Mouse (Mus musculus) midbrain, postnatal 0 days (tissue): ENCODE data around the gene Cyp2j9. TPM values are rescaled to one million over a fixed set of nuclear protein-coding genes. Genes with fewer than 3 reads are reported as not detected.

Source experiments
- ATAC-seq: fragments of 200-750 bp; cut with Nextera tagmentation; 2 replicates; pipeline ENCODE4 v1.8.0; 2017; ENCODE audit warnings: moderate number of reproducible peaks, mild to moderate bottlenecking, moderate TSS enrichment, moderate library complexity; ENCODE audit not compliant: low FRiP score
- DNase-seq: peaks from one replicate; pipeline ENCODE4 v3.0.0-alpha.2; 2015; ENCODE audit warnings: low spot score
- H3K27ac ChIP-seq: fragments of 300-500 bp; sonication (generic); 2 replicates; pipeline ENCODE4 v1.5.1; 2014; ENCODE audit warnings: low read depth, mild to moderate bottlenecking, low read length, mixed read lengths
- H3K27me3 ChIP-seq: fragments of 300-500 bp; sonication (generic); 2 replicates; pipeline ENCODE4 v1.6.1; 2014; ENCODE audit warnings: low read length, control low read depth, mixed read lengths; ENCODE audit not compliant: insufficient read depth
- H3K36me3 ChIP-seq: fragments of 300-500 bp; sonication (generic); 2 replicates; pipeline ENCODE4 v1.6.1; 2014; ENCODE audit warnings: low read length, control low read depth, mixed read lengths; ENCODE audit not compliant: insufficient read depth
- H3K4me1 ChIP-seq: fragments of 300-500 bp; sonication (generic); 2 replicates; pipeline ENCODE4 v1.6.1; 2014; ENCODE audit warnings: mild to moderate bottlenecking, control low read depth, antibody characterized with exemption, low read length, mixed read lengths; ENCODE audit not compliant: insufficient read depth
- H3K4me2 ChIP-seq: fragments of 300-500 bp; sonication (generic); 2 replicates; pipeline ENCODE4 v1.6.1; 2014; ENCODE audit warnings: low read depth, mild to moderate bottlenecking, low read length, mixed read lengths; ENCODE audit not compliant: poor library complexity, severe bottlenecking
- H3K4me3 ChIP-seq: fragments of 300-500 bp; sonication (generic); 2 replicates; pipeline ENCODE4 v1.5.1; 2014; ENCODE audit warnings: low read depth, mild to moderate bottlenecking, low read length, moderate library complexity
- H3K9ac ChIP-seq: fragments of 300-500 bp; sonication (generic); replicated peaks from 2 replicates; pipeline ENCODE4 v1.6.1; 2014; ENCODE audit warnings: mild to moderate bottlenecking, low read length, moderate library complexity, mixed read lengths; ENCODE audit not compliant: poor library complexity, severe bottlenecking
- H3K9me3 ChIP-seq: fragments of 300-500 bp; sonication (generic); 2 replicates; pipeline ENCODE4 v1.6.1; 2016; ENCODE audit warnings: low read length, control low read depth
- CTCF ChIP-seq: IDR thresholded peaks from 2 replicates; pipeline ENCODE4 v1.5.1; 2016; ENCODE audit warnings: antibody characterized with exemption, mild to moderate bottlenecking
- WGBS: fragments of 180-500 bp; shearing (Covaris S2); extraction: QIAGEN DNeasy Blood & Tissue Kit; methylation state at CpG from one replicate; pipeline ENCODE4 v1.1.7; 2014; 5-methylcytosine and 5-hydroxymethylcytosine counted together
- polyA plus RNA-seq: library from polyadenylated mRNA; unstranded; fragments of >200 nt; fragmentation: Nextera tagmentation; extraction: Ambion mirVana; gene quantifications from 2 replicates; pipeline ENCODE4 v1.2.1, GENCODE M21; 2015
- total RNA-seq: library from RNA; depleted of rRNA; stranded (reverse); fragments of >200 nt; gene quantifications from 2 replicates; pipeline ENCODE4 v1.2.3, GENCODE M21; 2014

Cyp2j9 gene
- total and polyA plus RNA-seq, 2 experiments from 2014 or later, result 12.8 to 21.4 TPM

- no peak for DNase-seq
- Histone ChIP-seq H3K4me1 (no peaks in the 10 kb centered on the region), H3K27me3 (no peaks in the 10 kb centered on the region), H3K36me3 (no peaks in the 10 kb centered on the region), H3K9ac (no peak overlapping the region), H3K9me3 (no peaks in the 10 kb centered on the region), H3K4me2 (no peak overlapping the region), H3K27ac (no peak overlapping the region), H3K4me3 (no peak overlapping the region)
- no peak for TF ChIP-seq CTCF
- WGBS, result 79% methylated on average over 3 of the region's 3 CpGs
- ATAC-seq, result no peak
Observed at GRCm38 (mm10) chr4:96569442-96569841, 21.9 kb downstream of the Cyp2j9 start.

DNA sequence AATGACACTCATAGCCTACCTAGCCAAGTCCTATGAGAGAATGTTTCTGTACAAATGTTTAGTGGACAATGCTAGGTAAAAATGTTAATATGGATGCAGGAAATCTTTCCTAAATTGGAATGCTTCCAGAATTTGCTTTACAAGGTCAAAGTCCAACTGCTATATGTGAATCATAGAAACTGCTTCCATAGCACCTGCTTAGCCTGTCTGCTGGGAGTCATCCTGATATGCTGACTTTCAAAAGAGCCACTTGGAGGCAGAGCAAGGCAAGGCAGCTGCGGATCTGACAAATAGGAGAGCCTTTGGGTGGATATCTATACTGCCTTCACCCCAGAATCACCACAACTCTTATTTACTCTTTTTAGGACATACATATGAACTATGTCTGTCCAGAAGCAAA is 23.4 kb downstream of the Cyp2j9 start:
- ATAC-seq (no peak), DNase-seq (no peak)
- H3K27me3 ChIP-seq, result no peaks in the 10 kb centered on the region
- H3K4me2 ChIP-seq, result no peak overlapping the region
- 81% methylated on average over 1 of the region's 1 CpGs for WGBS
- H3K4me3 ChIP-seq, result no peak overlapping the region
- no peaks in the 10 kb centered on the region for H3K4me1 ChIP-seq
- no peak overlapping the region for H3K27ac ChIP-seq
- no peaks in the 10 kb centered on the region for H3K36me3 ChIP-seq
- no peaks in the 10 kb centered on the region for H3K9me3 ChIP-seq
- no peak for TF ChIP-seq CTCF
- H3K9ac ChIP-seq, result no peak overlapping the region

- no peak for TF ChIP-seq CTCF
- ATAC-seq, result no peak
Observed at GRCm38 (mm10) chr4:96565808-96566207, 25.6 kb downstream of the Cyp2j9 start.

GRCm38 (mm10) chr4:96560464-96560863 is 30.9 kb downstream of the Cyp2j9 start:
- Histone ChIP-seq H3K36me3 (no peaks in the 10 kb centered on the region), H3K4me2 (no peak overlapping the region), H3K27ac (no peak overlapping the region), H3K4me1 (no peaks in the 10 kb centered on the region), H3K9ac (no peak overlapping the region), H3K9me3 (no peaks in the 10 kb centered on the region), H3K4me3 (no peak overlapping the region), H3K27me3 (no peaks in the 10 kb centered on the region)
- 98% methylated on average over 1 of the region's 1 CpGs for WGBS
- no peak for DNase-seq
- TF ChIP-seq CTCF, result no peak
- ATAC-seq, result no peak

More at GRCm38 (mm10) chr4:96565808-96566207, 25.6 kb downstream of the Cyp2j9 start:
- no peak overlapping the region for H3K27ac ChIP-seq
- no peaks in the 10 kb centered on the region for H3K4me1 ChIP-seq
- no peak overlapping the region for H3K4me3 ChIP-seq
- DNase-seq, result no peak
- no peak overlapping the region for H3K4me2 ChIP-seq
- H3K9me3 ChIP-seq, result no peaks in the 10 kb centered on the region
- H3K9ac ChIP-seq, result no peak overlapping the region
- H3K36me3 ChIP-seq, result no peaks in the 10 kb centered on the region
- no peaks in the 10 kb centered on the region for H3K27me3 ChIP-seq

DNA sequence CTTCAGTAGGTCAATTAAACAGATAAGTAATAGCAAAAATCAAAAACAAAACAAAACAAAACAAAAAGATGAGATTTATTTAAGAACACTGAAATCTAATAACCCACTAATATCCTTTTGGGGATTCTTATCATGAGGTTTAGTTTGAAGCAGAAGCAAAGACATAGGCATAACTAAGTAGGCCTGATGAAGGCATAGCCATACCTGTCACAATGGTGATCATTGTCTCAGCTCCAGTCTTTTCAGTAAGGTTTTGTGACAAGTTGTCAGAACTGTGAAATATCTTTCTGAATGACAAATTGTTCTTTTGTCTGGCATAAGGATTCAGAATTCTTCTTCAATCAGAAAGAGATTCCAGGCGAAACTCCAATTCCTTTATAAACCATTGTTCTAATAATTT is 31.6 kb downstream of the Cyp2j9 start:
- Histone ChIP-seq H3K4me2 (no peak overlapping the region), H3K9me3 (no peaks in the 10 kb centered on the region), H3K9ac (no peak overlapping the region), H3K4me3 (no peak overlapping the region), H3K4me1 (no peaks in the 10 kb centered on the region), H3K36me3 (no peaks in the 10 kb centered on the region), H3K27ac (no peak overlapping the region), H3K27me3 (no peaks in the 10 kb centered on the region)
- 72% methylated on average over 1 of the region's 1 CpGs for WGBS
- no peak for ATAC-seq
- no peak for DNase-seq
- TF ChIP-seq CTCF, result no peak

DNA sequence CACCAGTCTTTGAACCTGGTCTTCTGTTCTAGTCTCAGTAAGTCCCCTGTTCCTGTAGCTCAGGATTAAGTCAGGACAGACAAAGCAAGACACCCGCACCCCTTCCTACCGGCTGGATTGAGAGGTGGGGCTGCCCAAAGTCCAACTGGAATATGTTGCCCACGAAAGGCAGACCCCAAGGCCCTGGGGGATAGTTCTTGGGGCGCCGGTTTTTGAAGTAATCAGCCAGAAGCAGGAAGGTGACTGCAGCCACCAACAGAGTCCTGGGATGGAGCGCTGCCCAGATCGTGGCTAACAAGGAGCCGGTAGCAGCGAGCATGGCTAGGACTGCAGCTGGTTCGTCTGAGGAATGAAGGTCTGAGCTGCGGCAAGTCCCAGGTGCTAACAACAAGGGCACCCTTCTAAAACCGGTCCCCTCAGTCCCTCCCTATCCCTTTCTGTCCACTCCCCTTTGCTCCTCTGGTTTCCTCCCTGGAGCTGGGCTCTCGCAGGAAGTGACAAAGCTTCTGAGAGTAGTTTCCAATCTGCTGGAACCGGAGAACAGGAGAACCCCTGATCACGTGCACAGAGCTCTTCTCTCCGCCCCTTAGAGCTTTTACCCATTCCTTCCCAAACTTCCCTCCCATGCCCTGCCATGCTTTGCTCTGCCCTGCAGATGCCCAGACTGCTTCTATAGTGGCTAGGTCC is 38.1 kb downstream of the Cyp2j9 start, which contains the start of gene Cyp2j6:
Cyp2j6 (minus strand) TSS at position 529 of the 687 bp plus-strand sequence.
- no peak for TF ChIP-seq CTCF
- Histone ChIP-seq H3K27ac (peak within 1 kb of the TSS; percentile 57), H3K36me3 (no peaks in the 10 kb centered on the region), H3K4me2 (peak within 1 kb of the TSS; percentile 72), H3K9me3 (no peaks in the 10 kb centered on the region), H3K4me3 (peak within 1 kb of the TSS; percentile 56), H3K27me3 (no peaks in the 10 kb centered on the region), H3K9ac (peak within 1 kb of the TSS; percentile 66), H3K4me1 (no peaks in the 10 kb centered on the region; the same call in 1 of the 2 replicates)
- DNase-seq (peak; percentile 72), ATAC-seq (peak; percentile 92)
- 7% methylated on average over 16 of the region's 16 CpGs for WGBS
